Mouse (Mus musculus): Measurements from ENCODE around the gene 4930438A08Rik. TPM values are rescaled to one million over a fixed set of nuclear protein-coding genes. Genes with fewer than 3 reads are reported as not detected.
A peak's percentile ranks its signal among the peaks of the same experiment; 100 is the strongest.

The 4930438A08Rik gene
- polyA plus RNA-seq, 1 experiment from 2014 or later, result 0.08 TPM

DNA sequence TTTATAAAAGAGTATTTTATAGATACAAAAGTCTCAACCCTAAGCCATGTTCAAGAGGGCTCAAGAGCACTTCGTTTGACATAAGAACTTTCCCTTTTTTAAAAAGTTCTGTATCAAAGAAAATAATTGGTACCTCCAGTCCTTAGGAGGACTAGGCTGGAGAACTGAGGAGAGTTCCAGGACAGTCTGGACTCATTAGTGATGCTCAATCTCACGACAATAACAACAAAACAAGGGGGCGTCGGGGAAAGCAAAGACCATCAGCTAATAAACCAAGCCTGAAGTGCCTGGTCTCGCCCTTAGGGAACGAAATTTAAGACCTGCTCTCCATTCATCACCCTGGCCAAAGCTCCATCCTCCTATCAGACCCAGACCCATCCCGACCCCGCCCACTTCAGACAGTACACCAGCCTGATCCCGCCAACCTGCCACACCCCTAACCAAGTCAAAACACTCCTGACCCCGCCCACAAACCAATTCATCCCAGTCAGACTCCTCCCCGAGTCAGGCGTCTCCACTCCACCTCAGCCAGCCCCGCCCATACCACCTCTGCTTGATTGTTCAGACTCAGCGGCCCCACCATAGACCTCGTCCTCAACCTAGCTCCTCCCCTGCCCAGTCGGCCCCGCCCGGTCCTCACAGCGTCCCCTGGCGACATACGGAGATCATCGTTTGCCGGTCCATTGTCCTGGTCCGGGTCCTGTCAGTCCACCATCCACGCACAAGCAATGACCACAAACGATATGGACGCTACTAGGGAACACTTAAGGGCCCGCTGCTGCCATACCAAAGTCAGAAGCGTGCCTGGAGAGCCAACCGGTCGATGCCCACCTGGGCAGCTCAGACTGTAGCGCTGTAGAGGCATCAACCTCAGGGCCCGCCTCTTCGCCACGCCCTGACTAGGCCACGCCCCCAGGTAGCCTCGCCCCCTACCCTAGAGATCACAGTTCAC is 35.5 kb upstream of the 4930438A08Rik start:
- WGBS, result 2% methylated on average over 37 of the region's 37 CpGs
- H3K4me1 ChIP-seq (ENCODE audit: control insufficient read depth, insufficient read depth, low read length), result 0 out of 2 replicates have a peak, but pooled peaks cover 3% of the 10 kb centered on the region
- H3K4me2 ChIP-seq (ENCODE audit: low read depth, low read length), result peak overlapping the region; percentile 82
- no peaks in the 10 kb centered on the region for H3K9me3 ChIP-seq (replicated peaks; ENCODE audit: control insufficient read depth, low read length)
- peak overlapping the region; percentile 44 for H3K4me3 ChIP-seq (ENCODE audit: low read length)
- no peak overlapping the region for H3K9ac ChIP-seq (ENCODE audit: low read length)
- H3K27me3 ChIP-seq (ENCODE audit: control insufficient read depth, insufficient read depth, low read length), result no peaks in the 10 kb centered on the region
- H3K36me3 ChIP-seq (ENCODE audit: control insufficient read depth, insufficient read depth), result no peaks in the 10 kb centered on the region
- ATAC-seq (replicated peaks; ENCODE audit: extremely low read depth, insufficient read depth, low FRiP score), result peak; percentile 60
- H3K27ac ChIP-seq (ENCODE audit: low read length), result no peak overlapping the region

DNA sequence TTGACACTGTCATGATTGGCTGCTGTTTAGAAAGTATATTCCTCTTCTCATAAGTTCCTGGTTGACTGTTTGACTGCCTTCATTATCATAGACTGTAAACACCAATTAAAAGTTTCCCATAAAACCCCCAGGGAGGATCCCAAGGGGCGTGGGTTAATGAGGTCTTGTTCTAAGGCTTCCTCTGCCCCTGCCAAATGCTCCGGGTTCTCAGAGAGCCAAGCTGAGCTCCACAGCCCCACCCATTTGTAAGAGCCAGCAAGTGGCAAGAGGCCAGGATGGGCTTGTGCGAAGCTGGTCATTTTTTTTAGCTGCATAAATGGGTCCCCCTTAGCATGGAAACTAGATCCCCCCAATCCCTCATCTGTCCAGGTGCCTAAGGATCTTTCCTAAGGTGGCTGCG is 27.3 kb upstream of the 4930438A08Rik start:
- Histone ChIP-seq H3K4me2 (ENCODE audit: low read depth, low read length) (no peak overlapping the region), H3K9me3 (replicated peaks; ENCODE audit: control insufficient read depth, low read length) (no peaks in the 10 kb centered on the region), H3K36me3 (ENCODE audit: control insufficient read depth, insufficient read depth) (no peaks in the 10 kb centered on the region), H3K4me1 (ENCODE audit: control insufficient read depth, insufficient read depth, low read length) (no peaks in the 10 kb centered on the region), H3K27me3 (ENCODE audit: control insufficient read depth, insufficient read depth, low read length) (no peaks in the 10 kb centered on the region), H3K9ac (ENCODE audit: low read length) (no peak overlapping the region), H3K27ac (ENCODE audit: low read length) (no peak overlapping the region), H3K4me3 (ENCODE audit: low read length) (no peak overlapping the region)
- 41% methylated on average over 4 of the region's 4 CpGs for WGBS
- ATAC-seq (replicated peaks; ENCODE audit: extremely low read depth, insufficient read depth, low FRiP score), result no peak

DNA sequence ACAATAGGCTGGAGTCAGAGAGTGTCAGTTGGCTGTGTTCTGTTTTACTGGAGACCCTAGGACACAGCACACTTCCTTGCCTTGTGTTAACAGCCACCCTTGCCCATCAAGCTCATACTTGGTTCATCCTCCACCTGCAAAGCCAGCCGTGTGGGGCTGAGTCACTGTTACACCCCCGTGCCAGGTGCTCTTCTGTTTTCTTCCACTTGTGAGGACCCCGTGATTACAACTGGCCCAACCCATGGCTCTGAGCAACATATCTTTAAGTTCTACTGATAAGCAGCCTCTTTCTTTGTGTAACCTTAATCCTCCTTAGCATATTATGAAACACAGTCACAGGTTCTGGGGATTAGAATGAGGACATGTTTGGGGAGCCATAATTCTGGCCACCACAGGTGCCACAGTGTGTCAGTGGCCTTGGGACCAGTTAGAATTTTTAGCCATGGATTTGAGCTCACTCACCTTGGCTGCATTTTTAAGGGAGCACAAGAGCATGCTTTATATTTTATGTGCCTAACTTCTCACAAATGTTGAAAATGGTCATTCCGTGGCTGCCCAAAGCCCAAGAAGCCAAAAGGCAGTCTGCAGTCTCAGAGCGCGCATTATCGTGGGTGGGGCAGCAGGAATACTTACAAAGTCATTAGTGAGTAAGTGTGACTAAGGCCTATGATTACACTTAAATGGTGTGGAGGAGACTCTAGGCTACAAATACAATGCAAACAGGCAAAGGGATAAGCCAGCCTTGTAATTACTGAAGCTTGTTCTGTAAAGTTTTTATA is 25.2 kb upstream of the 4930438A08Rik start:
- Histone ChIP-seq H3K27me3 (ENCODE audit: control insufficient read depth, insufficient read depth, low read length) (no peaks in the 10 kb centered on the region), H3K9me3 (replicated peaks; ENCODE audit: control insufficient read depth, low read length) (no peaks in the 10 kb centered on the region), H3K4me1 (ENCODE audit: control insufficient read depth, insufficient read depth, low read length) (no peaks in the 10 kb centered on the region), H3K36me3 (ENCODE audit: control insufficient read depth, insufficient read depth) (no peaks in the 10 kb centered on the region), H3K27ac (ENCODE audit: low read length) (no peak overlapping the region), H3K4me3 (ENCODE audit: low read length) (no peak overlapping the region), H3K4me2 (ENCODE audit: low read depth, low read length) (no peak overlapping the region), H3K9ac (ENCODE audit: low read length) (no peak overlapping the region)
- ATAC-seq (replicated peaks; ENCODE audit: extremely low read depth, insufficient read depth, low FRiP score), result no peak
- 68% methylated on average over 7 of the region's 7 CpGs for WGBS

DNA sequence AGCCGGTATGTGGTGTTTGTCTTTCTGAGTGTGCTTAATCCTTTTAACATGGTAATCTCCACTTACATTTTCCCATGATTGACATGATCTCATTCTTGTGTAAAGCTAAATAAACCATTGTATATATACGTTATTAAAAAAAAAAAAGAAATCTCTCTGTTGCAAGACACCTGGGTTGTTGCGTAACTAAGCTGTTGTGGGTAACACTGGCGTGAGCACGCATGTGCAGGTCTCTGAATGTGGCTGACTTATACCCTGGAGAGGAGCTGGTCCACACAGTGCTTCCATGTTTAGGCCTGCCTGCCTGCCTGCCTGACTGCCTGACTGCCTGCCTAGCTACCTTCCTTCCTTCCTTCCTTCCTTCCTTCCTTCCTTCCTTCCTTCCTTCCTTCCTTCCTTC is 24.0 kb upstream of the 4930438A08Rik start:
- no peak for ATAC-seq (replicated peaks; ENCODE audit: extremely low read depth, insufficient read depth, low FRiP score)
- Histone ChIP-seq H3K9ac (ENCODE audit: low read length) (no peak overlapping the region), H3K27ac (ENCODE audit: low read length) (no peak overlapping the region), H3K4me3 (ENCODE audit: low read length) (no peak overlapping the region), H3K36me3 (ENCODE audit: control insufficient read depth, insufficient read depth) (no peaks in the 10 kb centered on the region), H3K4me1 (ENCODE audit: control insufficient read depth, insufficient read depth, low read length) (no peaks in the 10 kb centered on the region), H3K27me3 (ENCODE audit: control insufficient read depth, insufficient read depth, low read length) (no peaks in the 10 kb centered on the region), H3K9me3 (replicated peaks; ENCODE audit: control insufficient read depth, low read length) (no peaks in the 10 kb centered on the region), H3K4me2 (ENCODE audit: low read depth, low read length) (no peak overlapping the region)
- WGBS, result 79% methylated on average over 5 of the region's 5 CpGs

DNA sequence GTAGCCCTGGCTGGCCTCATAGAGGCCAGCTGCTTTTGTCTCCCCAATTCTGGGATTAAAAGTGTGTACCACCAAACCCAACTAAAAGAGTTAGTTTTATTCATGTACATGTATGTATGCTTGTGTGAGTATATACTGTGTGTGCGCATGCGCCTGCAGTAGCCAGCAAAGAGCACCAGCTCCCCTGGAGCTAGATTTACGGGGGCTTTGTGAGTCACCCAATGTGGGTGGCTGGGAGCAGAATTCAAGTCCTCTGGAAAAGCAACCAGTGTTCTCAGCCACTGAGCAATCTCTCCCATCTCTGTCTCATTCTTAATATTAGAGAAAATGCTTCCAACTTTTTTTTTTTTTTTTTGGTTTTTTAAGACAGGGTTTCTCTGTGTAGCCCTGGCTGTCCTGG is 20.2 kb upstream of the 4930438A08Rik start:
- Histone ChIP-seq H3K9me3 (replicated peaks; ENCODE audit: control insufficient read depth, low read length) (no peaks in the 10 kb centered on the region), H3K4me1 (ENCODE audit: control insufficient read depth, insufficient read depth, low read length) (no peaks in the 10 kb centered on the region), H3K4me3 (ENCODE audit: low read length) (no peak overlapping the region), H3K9ac (ENCODE audit: low read length) (no peak overlapping the region), H3K27me3 (ENCODE audit: control insufficient read depth, insufficient read depth, low read length) (no peaks in the 10 kb centered on the region), H3K36me3 (ENCODE audit: control insufficient read depth, insufficient read depth) (no peaks in the 10 kb centered on the region), H3K27ac (ENCODE audit: low read length) (no peak overlapping the region), H3K4me2 (ENCODE audit: low read depth, low read length) (no peak overlapping the region)
- 88% methylated on average over 3 of the region's 3 CpGs for WGBS
- ATAC-seq (replicated peaks; ENCODE audit: extremely low read depth, insufficient read depth, low FRiP score), result no peak

DNA sequence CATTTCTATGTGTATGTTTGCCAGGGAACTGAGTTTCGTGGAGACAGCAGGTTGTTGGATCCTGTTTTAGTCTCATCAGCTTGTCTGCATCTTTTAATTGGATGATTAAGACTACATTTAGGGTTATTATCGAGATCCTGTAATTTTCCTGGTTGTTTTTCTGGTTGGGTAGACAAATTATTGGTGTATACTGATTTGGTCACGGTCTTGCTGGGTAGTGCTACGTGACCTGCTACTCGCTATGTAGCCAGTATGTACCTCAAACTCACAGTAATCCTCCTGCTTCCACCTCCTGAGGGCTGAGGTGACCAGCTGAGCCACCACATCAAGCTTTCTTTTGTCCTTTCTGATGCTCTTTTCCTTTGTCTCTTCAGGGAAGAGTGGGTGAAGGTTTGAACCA is 16.8 kb upstream of the 4930438A08Rik start:
- WGBS, result 77% methylated on average over 5 of the region's 5 CpGs
- no peak overlapping the region for H3K27ac ChIP-seq (ENCODE audit: low read length)
- no peaks in the 10 kb centered on the region for H3K27me3 ChIP-seq (ENCODE audit: control insufficient read depth, insufficient read depth, low read length)
- no peaks in the 10 kb centered on the region for H3K9me3 ChIP-seq (replicated peaks; ENCODE audit: control insufficient read depth, low read length)
- no peaks in the 10 kb centered on the region for H3K36me3 ChIP-seq (ENCODE audit: control insufficient read depth, insufficient read depth)
- no peak overlapping the region for H3K4me2 ChIP-seq (ENCODE audit: low read depth, low read length)
- H3K4me1 ChIP-seq (ENCODE audit: control insufficient read depth, insufficient read depth, low read length), result no peaks in the 10 kb centered on the region
- H3K4me3 ChIP-seq (ENCODE audit: low read length), result no peak overlapping the region
- no peak for ATAC-seq (replicated peaks; ENCODE audit: extremely low read depth, insufficient read depth, low FRiP score)
- no peak overlapping the region for H3K9ac ChIP-seq (ENCODE audit: low read length)

DNA sequence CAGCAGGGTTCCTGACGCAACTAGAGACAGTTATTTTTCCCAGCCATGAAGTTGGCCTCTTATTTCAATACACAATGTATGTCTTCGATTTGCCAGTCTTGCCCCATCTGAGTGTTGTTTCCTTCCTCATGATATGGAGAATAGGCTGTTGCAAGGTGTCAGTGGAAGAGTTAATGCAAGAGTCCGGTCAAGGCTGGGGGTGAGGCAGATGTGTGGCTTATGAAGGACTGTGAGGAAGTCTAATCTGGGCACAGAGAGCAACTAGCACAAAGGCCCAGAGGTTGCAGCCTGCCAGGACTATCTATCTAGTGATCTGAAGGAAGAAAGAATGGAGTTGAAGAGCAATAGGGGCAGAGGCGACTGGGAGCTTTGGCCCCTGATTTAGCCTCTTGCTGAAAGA is 14.4 kb upstream of the 4930438A08Rik start:
- no peak overlapping the region for H3K4me3 ChIP-seq (ENCODE audit: low read length)
- H3K9me3 ChIP-seq (replicated peaks; ENCODE audit: control insufficient read depth, low read length), result no peaks in the 10 kb centered on the region
- no peak for ATAC-seq (replicated peaks; ENCODE audit: extremely low read depth, insufficient read depth, low FRiP score)
- no peak overlapping the region for H3K9ac ChIP-seq (ENCODE audit: low read length)
- H3K36me3 ChIP-seq (ENCODE audit: control insufficient read depth, insufficient read depth), result no peaks in the 10 kb centered on the region
- no peak overlapping the region for H3K27ac ChIP-seq (ENCODE audit: low read length)
- no peaks in the 10 kb centered on the region for H3K27me3 ChIP-seq (ENCODE audit: control insufficient read depth, insufficient read depth, low read length)
- no peak overlapping the region for H3K4me2 ChIP-seq (ENCODE audit: low read depth, low read length)
- no peaks in the 10 kb centered on the region for H3K4me1 ChIP-seq (ENCODE audit: control insufficient read depth, insufficient read depth, low read length)
- 76% methylated on average over 4 of the region's 4 CpGs for WGBS

DNA sequence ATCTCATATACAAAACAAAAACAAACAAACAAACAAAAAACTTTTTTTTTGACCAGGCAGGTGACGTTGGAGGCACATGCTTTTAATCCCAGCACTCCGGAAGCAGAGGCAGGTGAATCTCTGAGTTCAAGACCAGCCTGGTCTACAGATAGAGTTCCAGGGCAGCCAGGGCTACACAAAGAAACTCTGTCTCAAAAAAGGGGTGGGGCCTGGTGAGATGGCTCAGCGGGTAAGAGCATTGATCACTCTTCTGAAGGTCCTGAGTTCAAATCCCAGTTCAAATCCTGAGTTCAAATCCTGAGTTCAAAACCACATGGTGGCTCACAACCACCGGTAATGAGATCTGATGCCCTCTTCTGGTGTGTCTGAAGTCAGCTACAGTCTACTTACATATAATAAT is 12.8 kb upstream of the 4930438A08Rik start:
- H3K27me3 ChIP-seq (ENCODE audit: control insufficient read depth, insufficient read depth, low read length), result no peaks in the 10 kb centered on the region
- no peak for ATAC-seq (replicated peaks; ENCODE audit: extremely low read depth, insufficient read depth, low FRiP score)
- H3K4me1 ChIP-seq (ENCODE audit: control insufficient read depth, insufficient read depth, low read length), result no peaks in the 10 kb centered on the region
- WGBS, result 77% methylated on average over 4 of the region's 4 CpGs
- H3K36me3 ChIP-seq (ENCODE audit: control insufficient read depth, insufficient read depth), result no peaks in the 10 kb centered on the region
- no peak overlapping the region for H3K4me3 ChIP-seq (ENCODE audit: low read length)
- H3K9me3 ChIP-seq (replicated peaks; ENCODE audit: control insufficient read depth, low read length), result no peaks in the 10 kb centered on the region
- no peak overlapping the region for H3K4me2 ChIP-seq (ENCODE audit: low read depth, low read length)
- no peak overlapping the region for H3K27ac ChIP-seq (ENCODE audit: low read length)
- H3K9ac ChIP-seq (ENCODE audit: low read length), result no peak overlapping the region

DNA sequence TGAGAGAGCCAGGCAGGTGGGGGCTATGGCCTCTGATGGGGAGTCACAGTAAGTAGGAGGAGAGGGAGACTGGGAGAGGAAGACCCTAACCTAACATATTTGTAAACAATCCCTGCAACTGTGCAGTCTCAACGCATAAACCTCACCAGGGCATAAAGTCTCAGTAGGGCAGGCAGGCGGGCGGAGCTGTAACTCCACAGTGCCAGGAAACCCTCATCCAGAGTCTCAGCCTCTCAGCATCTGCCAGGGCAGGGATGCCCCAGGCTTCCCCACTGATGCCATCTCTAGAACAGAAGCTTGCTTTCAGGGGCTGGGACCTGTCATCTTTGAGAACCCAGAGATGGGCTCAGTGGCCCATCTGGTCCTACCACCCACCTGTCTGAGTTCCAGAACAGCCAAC is 12.3 kb upstream of the 4930438A08Rik start:
- WGBS, result 80% methylated on average over 3 of the region's 3 CpGs
- Histone ChIP-seq H3K36me3 (ENCODE audit: control insufficient read depth, insufficient read depth) (no peaks in the 10 kb centered on the region), H3K4me1 (ENCODE audit: control insufficient read depth, insufficient read depth, low read length) (no peaks in the 10 kb centered on the region), H3K9ac (ENCODE audit: low read length) (no peak overlapping the region), H3K27ac (ENCODE audit: low read length) (no peak overlapping the region), H3K9me3 (replicated peaks; ENCODE audit: control insufficient read depth, low read length) (no peaks in the 10 kb centered on the region), H3K27me3 (ENCODE audit: control insufficient read depth, insufficient read depth, low read length) (no peaks in the 10 kb centered on the region), H3K4me3 (ENCODE audit: low read length) (no peak overlapping the region), H3K4me2 (ENCODE audit: low read depth, low read length) (no peak overlapping the region)
- no peak for ATAC-seq (replicated peaks; ENCODE audit: extremely low read depth, insufficient read depth, low FRiP score)
